Mouse (Mus musculus): ENCODE measurements at regions not wholly inside any gene's neighbourhood (a gene's known extent, or its start where the extent isn't known, plus 50 kb on each side); places are given as distances from the start of the nearest gene placed in this dataset.

GRCm38 (mm10) chr11:112956748-112957440 lies 174.9 kb downstream of the Sox9 start:
- Histone ChIP-seq H3K4me2 (no peak overlapping the region), H3K4me3 (no peak overlapping the region), H3K4me1 (0 out of 2 replicates have a peak, but pooled peaks cover 3% of the 10 kb centered on the region), H3K9ac (no peak overlapping the region), H3K36me3 (replicated peaks) (no peaks in the 10 kb centered on the region), H3K27ac (no peak overlapping the region), H3K9me3 (no peaks in the 10 kb centered on the region), H3K27me3 (replicated peaks) (no peaks in the 10 kb centered on the region)
- ATAC-seq (replicated peaks) = no peak
- 68% methylated on average over 5 of the region's 5 CpGs for WGBS

GRCm38 (mm10) chr11:112959609-112960008 lies 177.6 kb downstream of the Sox9 start:
- H3K4me1 ChIP-seq = 0 out of 2 replicates have a peak, but pooled peaks cover 3% of the 10 kb centered on the region
- H3K9ac ChIP-seq = no peak overlapping the region
- WGBS = 15% methylated on average over 5 of the region's 5 CpGs
- ATAC-seq (replicated peaks) = no peak
- H3K36me3 ChIP-seq (replicated peaks) = no peaks in the 10 kb centered on the region
- H3K4me3 ChIP-seq = no peak overlapping the region
- no peak overlapping the region for H3K27ac ChIP-seq
- no peaks in the 10 kb centered on the region for H3K27me3 ChIP-seq (replicated peaks)
- no peak overlapping the region for H3K4me2 ChIP-seq
- H3K9me3 ChIP-seq = no peaks in the 10 kb centered on the region

GRCm38 (mm10) chr11:112973286-112973685 lies 191.3 kb downstream of the Sox9 start:
- Histone ChIP-seq H3K4me1 (peaks cover 14% of the 10 kb centered on the region), H3K9ac (no peak overlapping the region), H3K4me3 (no peak overlapping the region), H3K36me3 (replicated peaks) (no peaks in the 10 kb centered on the region), H3K27ac (no peak overlapping the region), H3K4me2 (no peak overlapping the region), H3K9me3 (no peaks in the 10 kb centered on the region), H3K27me3 (replicated peaks) (no peaks in the 10 kb centered on the region)
- ATAC-seq (replicated peaks) = no peak
- 49% methylated on average over 8 of the region's 8 CpGs for WGBS

- no peak overlapping the region for H3K9ac ChIP-seq
- no peaks in the 10 kb centered on the region for H3K27me3 ChIP-seq (replicated peaks)
- WGBS = 95% methylated on average over 7 of the region's 7 CpGs
- ATAC-seq (replicated peaks) = no peak
- H3K36me3 ChIP-seq (replicated peaks) = no peaks in the 10 kb centered on the region
- no peak overlapping the region for H3K27ac ChIP-seq
- H3K9me3 ChIP-seq = no peaks in the 10 kb centered on the region
- no peak overlapping the region for H3K4me2 ChIP-seq
- H3K4me3 ChIP-seq = no peak overlapping the region
- peaks cover 14% of the 10 kb centered on the region for H3K4me1 ChIP-seq
These were observed 192.9 kb downstream of the Sox9 start for GRCm38 (mm10) chr11:112974893-112975292.

GRCm38 (mm10) chr11:112976914-112977785 lies 195.1 kb downstream of the Sox9 start:
- Histone ChIP-seq H3K4me3 (no peak overlapping the region), H3K4me1 (peaks cover 17% of the 10 kb centered on the region), H3K36me3 (replicated peaks) (no peaks in the 10 kb centered on the region), H3K4me2 (no peak overlapping the region; the same call in 1 of the 2 replicates), H3K27me3 (replicated peaks) (no peaks in the 10 kb centered on the region), H3K27ac (peak overlapping the region; percentile 32), H3K9me3 (no peaks in the 10 kb centered on the region), H3K9ac (no peak overlapping the region)
- 10% methylated on average over 12 of the region's 12 CpGs for WGBS
- ATAC-seq (replicated peaks) = peak; percentile 85

GRCm38 (mm10) chr11:112978884-112979283 lies 196.9 kb downstream of the Sox9 start:
- no peak overlapping the region for H3K27ac ChIP-seq

GRCm38 (mm10) chr11:112979413-112979812 lies 197.4 kb downstream of the Sox9 start:
- Histone ChIP-seq H3K9me3 (no peaks in the 10 kb centered on the region), H3K27ac (no peak overlapping the region), H3K4me3 (no peak overlapping the region), H3K4me1 (peaks cover 30% of the 10 kb centered on the region), H3K36me3 (replicated peaks) (no peaks in the 10 kb centered on the region), H3K4me2 (no peak overlapping the region), H3K27me3 (replicated peaks) (no peaks in the 10 kb centered on the region), H3K9ac (no peak overlapping the region)
- ATAC-seq (replicated peaks) = no peak
- 81% methylated on average over 10 of the region's 10 CpGs for WGBS

More at GRCm38 (mm10) chr11:112978884-112979283, 196.9 kb downstream of the Sox9 start:
- Histone ChIP-seq H3K27me3 (replicated peaks) (no peaks in the 10 kb centered on the region), H3K4me2 (no peak overlapping the region), H3K4me1 (peaks cover 30% of the 10 kb centered on the region), H3K4me3 (no peak overlapping the region), H3K36me3 (replicated peaks) (no peaks in the 10 kb centered on the region), H3K9me3 (no peaks in the 10 kb centered on the region), H3K9ac (no peak overlapping the region)
- no peak for ATAC-seq (replicated peaks)
- WGBS = 65% methylated on average over 6 of the region's 6 CpGs

- Histone ChIP-seq H3K27ac (no peak overlapping the region), H3K4me2 (0 out of 2 replicates have a peak overlapping the region, but pooled peaks have one; percentile 8), H3K9ac (no peak overlapping the region), H3K4me3 (no peak overlapping the region), H3K27me3 (replicated peaks) (no peaks in the 10 kb centered on the region; the same call in 1 of the 2 replicates), H3K4me1 (peaks cover 23% of the 10 kb centered on the region), H3K9me3 (no peaks in the 10 kb centered on the region), H3K36me3 (replicated peaks) (no peaks in the 10 kb centered on the region)
- 41% methylated on average over 11 of the region's 11 CpGs for WGBS
- ATAC-seq (replicated peaks) = peak; percentile 88
These were observed 200.3 kb downstream of the Sox9 start for GRCm38 (mm10) chr11:112982165-112982801.

- Histone ChIP-seq H3K4me1 (peaks cover 16% of the 10 kb centered on the region; the same call in 1 of the 2 replicates), H3K27ac (peak overlapping the region; percentile 36), H3K4me2 (no peak overlapping the region), H3K4me3 (no peak overlapping the region), H3K9me3 (no peaks in the 10 kb centered on the region), H3K27me3 (replicated peaks) (no peaks in the 10 kb centered on the region; the same call in 1 of the 2 replicates), H3K9ac (no peak overlapping the region), H3K36me3 (replicated peaks) (no peaks in the 10 kb centered on the region)
- WGBS = 45% methylated on average over 9 of the region's 9 CpGs
- ATAC-seq (replicated peaks) = peak; percentile 76
These were observed 201.0 kb downstream of the Sox9 start for GRCm38 (mm10) chr11:112982802-112983591.

GRCm38 (mm10) chr11:112986029-112986573 lies 204.1 kb downstream of the Sox9 start:
- Histone ChIP-seq H3K4me1 (peaks cover 25% of the 10 kb centered on the region), H3K27ac (no peak overlapping the region), H3K9ac (no peak overlapping the region), H3K4me2 (no peak overlapping the region), H3K27me3 (replicated peaks) (no peaks in the 10 kb centered on the region; the same call in 1 of the 2 replicates), H3K36me3 (replicated peaks) (no peaks in the 10 kb centered on the region), H3K4me3 (no peak overlapping the region), H3K9me3 (no peaks in the 10 kb centered on the region)
- no peak for ATAC-seq (replicated peaks)
- WGBS = 83% methylated on average over 9 of the region's 9 CpGs

GRCm38 (mm10) chr11:112987782-112988181 lies 205.8 kb downstream of the Sox9 start:
- no peak overlapping the region for H3K4me3 ChIP-seq
- H3K4me2 ChIP-seq = no peak overlapping the region
- no peaks in the 10 kb centered on the region for H3K36me3 ChIP-seq (replicated peaks)
- 78% methylated on average over 7 of the region's 7 CpGs for WGBS
- H3K9me3 ChIP-seq = no peaks in the 10 kb centered on the region
- H3K27me3 ChIP-seq (replicated peaks) = no peaks in the 10 kb centered on the region; the same call in 1 of the 2 replicates
- no peak overlapping the region for H3K27ac ChIP-seq
- ATAC-seq (replicated peaks) = no peak
- H3K9ac ChIP-seq = no peak overlapping the region
- peaks cover 26% of the 10 kb centered on the region for H3K4me1 ChIP-seq
